Comparison of ENCODE assay signal across 15 mouse cellular contexts in the genomic region with DNA sequence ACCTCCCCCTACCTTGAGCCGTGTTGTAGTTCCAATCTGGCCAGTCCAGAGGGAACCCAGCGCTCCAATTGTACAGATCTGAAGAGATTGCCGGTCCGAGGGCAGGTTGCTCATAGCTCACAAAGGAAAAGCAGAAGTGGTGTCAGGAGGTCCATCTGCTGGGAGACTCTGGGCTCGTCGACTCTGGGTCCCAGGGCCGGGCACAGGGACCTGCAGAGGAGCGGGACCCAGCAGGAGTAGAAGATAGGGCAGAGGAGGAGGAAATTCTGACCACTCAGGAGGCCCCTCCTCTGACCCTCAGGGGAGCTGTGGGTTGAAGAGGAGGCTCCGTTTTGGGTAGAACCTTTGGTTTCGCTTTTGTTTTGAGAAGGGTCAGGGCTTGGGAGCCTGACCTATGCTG. TPM values are rescaled to one million over a fixed set of nuclear protein-coding genes. Genes with fewer than 3 reads are reported as not detected.
DNase-seq lines count a peak whose midpoint lies in the region; ATAC-seq and TF ChIP-seq lines count a peak whose summit lies in the region.
"Had no signal": no experiment of that assay in that cellular context is flagged by ENCODE, and none has a peak within 500 bp of the region (broad histone marks: within the 10 kb centered on the region; RNA-seq: fewer than 3 reads in every experiment).

No protein-coding gene starts in this region.

- H3K79me2 ChIP-seq in MEL (ENCODE audit: control insufficient read depth, insufficient read depth, low read length, poor library complexity) = no peaks in the 10 kb centered on the region

- ATAC-seq in liver, embryonic 11.5 days (replicated peaks; ENCODE audit: low FRiP score) = no peak
- peak; percentile 78 for ATAC-seq in monocyte, adult 5-6 weeks (replicated peaks; ENCODE audit: insufficient number of reproducible peaks, low FRiP score, low TSS enrichment, poor library complexity, severe bottlenecking)
- ATAC-seq in forebrain, embryonic 15.5 days (replicated peaks) = no peak

- TF ChIP-seq EP300 in MEL (IDR thresholded peaks at IDR 0.05; ENCODE audit: low read depth in 1 of 2, low read length in 2 of 2) = no peak

- H3K27me3 ChIP-seq in MEL (ENCODE audit: control insufficient read depth in 1 of 2, insufficient read depth in 2 of 2, low read length in 2 of 2) = peaks cover 0 to 3% of the 10 kb centered on the region in 2 experiments; a peak in 2 of 4 replicates
- no peaks in the 10 kb centered on the region for H3K27me3 ChIP-seq in liver, embryonic 11.5 days (replicated peaks; ENCODE audit: control insufficient read depth, insufficient read depth, low read length)
- no peaks in the 10 kb centered on the region for H3K27me3 ChIP-seq in forebrain, embryonic 15.5 days
- H3K27me3 ChIP-seq: hindbrain, embryonic 12.5 days had no signal

- peak overlapping the region; percentile 45 to 57 for H3K4me3 ChIP-seq in MEL (ENCODE audit: control insufficient read depth in 1 of 2, insufficient read depth in 1 of 2, low read depth in 2 of 2, low read length in 2 of 2)
- H3K4me3 ChIP-seq in liver, embryonic 11.5 days (ENCODE audit: low read depth, low read length) = no peak overlapping the region
- no peak overlapping the region for H3K4me3 ChIP-seq in forebrain, embryonic 15.5 days
- H3K4me3 ChIP-seq: heart, embryonic 10.5 days; hindbrain, embryonic 12.5 days had no signal

- TF ChIP-seq POLR2A in MEL (IDR thresholded peaks at IDR 0.05; ENCODE audit: control insufficient read depth in 1 of 2, insufficient read depth in 1 of 2, low read depth in 1 of 2, low read length in 2 of 2, poor library complexity in 1 of 2) = no peak

- H3K36me3 ChIP-seq in MEL (ENCODE audit: control insufficient read depth in 1 of 2, insufficient read depth in 2 of 2, low read length in 2 of 2) = no peaks in the 10 kb centered on the region
- no peaks in the 10 kb centered on the region for H3K36me3 ChIP-seq in liver, embryonic 11.5 days (ENCODE audit: control insufficient read depth, insufficient read depth, low read length)
- no peaks in the 10 kb centered on the region for H3K36me3 ChIP-seq in forebrain, embryonic 15.5 days
- H3K36me3 ChIP-seq: heart, embryonic 10.5 days; hindbrain, embryonic 12.5 days had no signal

- peak; percentile 88 for DNase-seq in heart, adult 11 months
- DNase-seq in heart, postnatal 4 days = no peak
- peak; percentile 21 for DNase-seq in MEL (ENCODE audit: low read depth, low spot score)
- no peak for DNase-seq in liver, embryonic 11.5 days (ENCODE audit: low spot score)
- DNase-seq in cerebellum, adult 9-11 months = no peak
- no peak for DNase-seq in cerebellum, adult 11 months
- DNase-seq: cerebellum, adult 9-10 months; kidney, adult 8-10 months; lung, embryonic 14.5 days; thymus, adult 18-20 months had no signal

- peak overlapping the region; percentile 5; the same call in 1 of the 2 replicates for H3K9ac ChIP-seq in MEL (ENCODE audit: control insufficient read depth, low read depth, low read length, poor library complexity, severe bottlenecking)
- H3K9ac ChIP-seq in liver, embryonic 11.5 days (ENCODE audit: low read depth, low read length) = no peak overlapping the region
- no peak overlapping the region for H3K9ac ChIP-seq in forebrain, embryonic 15.5 days (replicated peaks)
- H3K9ac ChIP-seq: hindbrain, embryonic 12.5 days; lung, embryonic 14.5 days had no signal

- 51% methylated on average over 10 of the region's 10 CpGs for WGBS in liver, embryonic 11.5 days
- 91% methylated on average over 10 of the region's 10 CpGs for WGBS in forebrain, embryonic 15.5 days

- TF ChIP-seq CTCF in MEL (IDR thresholded peaks at IDR 0.05 in 2 of 3, conservative IDR thresholded peaks at IDR 0.05 in 1 of 3; ENCODE audit: control insufficient read depth in 1 of 3, insufficient read depth in 1 of 3, low read depth in 2 of 3, low read length in 3 of 3, poor library complexity in 1 of 3, severe bottlenecking in 1 of 3) = no peak

- H3K27ac ChIP-seq in MEL (ENCODE audit: control insufficient read depth, low read depth, low read length) = no peak overlapping the region
- H3K27ac ChIP-seq in liver, embryonic 11.5 days (ENCODE audit: low read depth, low read length) = no peak overlapping the region
- H3K27ac ChIP-seq in forebrain, embryonic 15.5 days (replicated peaks) = no peak overlapping the region
- H3K27ac ChIP-seq: heart, embryonic 10.5 days; hindbrain, embryonic 12.5 days had no signal

- no peaks in the 10 kb centered on the region for H3K9me3 ChIP-seq in MEL (replicated peaks; ENCODE audit: insufficient read depth, low read length)
- H3K9me3 ChIP-seq in liver, embryonic 11.5 days (ENCODE audit: control insufficient read depth, low read length) = no peaks in the 10 kb centered on the region
- no peaks in the 10 kb centered on the region for H3K9me3 ChIP-seq in forebrain, embryonic 15.5 days
- H3K9me3 ChIP-seq: hindbrain, embryonic 12.5 days had no signal

- TF ChIP-seq RAD21 in MEL (IDR thresholded peaks at IDR 0.05; ENCODE audit: low read depth, low read length) = no peak

- peak overlapping the region; percentile 25; the same call in 1 of the 2 replicates for H3K4me2 ChIP-seq in liver, embryonic 11.5 days
- no peak overlapping the region for H3K4me2 ChIP-seq in forebrain, embryonic 15.5 days (replicated peaks)
- H3K4me2 ChIP-seq: hindbrain, embryonic 12.5 days; lung, embryonic 14.5 days had no signal

- H3K4me1 ChIP-seq in MEL (ENCODE audit: control insufficient read depth in 1 of 2, insufficient read depth in 2 of 2, low read length in 2 of 2) = no peaks in the 10 kb centered on the region
- H3K4me1 ChIP-seq in liver, embryonic 11.5 days (replicated peaks; ENCODE audit: control insufficient read depth, insufficient read depth, low read length) = no peaks in the 10 kb centered on the region
- no peaks in the 10 kb centered on the region for H3K4me1 ChIP-seq in forebrain, embryonic 15.5 days
- H3K4me1 ChIP-seq: heart, embryonic 10.5 days; hindbrain, embryonic 12.5 days had no signal

TF ChIP-seq in MEL, 35 proteins besides CTCF, POLR2A, EP300 and RAD21:
- TF ChIP-seq BHLHE40 (IDR thresholded peaks at IDR 0.05; ENCODE audit: borderline replicate concordance, low read depth, low read length) (no peak), ZNF384 (IDR thresholded peaks at IDR 0.05; ENCODE audit: low read depth, low read length) (no peak), RCOR1 (IDR thresholded peaks at IDR 0.05; ENCODE audit: low read depth, low read length) (no peak), TAL1 (IDR thresholded peaks at IDR 0.05; ENCODE audit: low read length) (no peak), NELFE (IDR thresholded peaks at IDR 0.05; ENCODE audit: low read depth, low read length) (no peak), ZKSCAN1 (IDR thresholded peaks at IDR 0.05; ENCODE audit: low read depth, low read length) (no peak), ZMIZ1 (IDR thresholded peaks at IDR 0.05; ENCODE audit: low read depth, low read length) (no peak)

RNA-seq across cellular contexts. Expression of a gene that starts 58.4 kb away (rescaled TPM):
- total RNA-seq in heart, postnatal 4 days (2021) = 1 to 10 TPM; 5.5 to 7.1 TPM
- 0.04 TPM in 1 of 2 replicates, not detected in the other for total RNA-seq in MEL (2012; rRNA removed)
- polyA plus RNA-seq in MEL (2012; ENCODE audit: insufficient read depth in 1 of 2, insufficient read length in 2 of 2, low read depth in 1 of 2, low replicate concordance in 2 of 2, missing spikeins in 1 of 2) = under 1 TPM in 1 of 2 experiments, not detected in 1; 0.06 TPM
- 0.03 and 0.05 TPM in 2 replicates for polyA plus RNA-seq in liver, embryonic 11.5 days (2014; fragmentation: Nextera tagmentation; extraction: Ambion mirVana)
- total RNA-seq in monocyte, adult 5-6 weeks (2017) = 1.7 to 3.8 TPM (median 3.1 TPM) in 3 replicates
- 0.10 and 0.17 TPM in 2 replicates for polyA plus RNA-seq in forebrain, embryonic 15.5 days (2015; fragmentation: Nextera tagmentation; extraction: Ambion mirVana)
- polyA plus RNA-seq: C2C12; heart, embryonic 10.5 days; hindbrain, embryonic 12.5 days had no signal

Comparison
In these comparisons a context has a peak if more than half of its experiments do, and no peak if none do; other contexts are left out.
1. DNase-seq: peak in heart, adult 11 months (single experiment) and MEL (single experiment); none in heart, postnatal 4 days (single experiment), liver, embryonic 11.5 days (single experiment), cerebellum, adult 9-11 months (single experiment) and cerebellum, adult 11 months (single experiment).
2. H3K4me3 ChIP-seq: peak in MEL (2 of 2); none in liver, embryonic 11.5 days (single experiment) and forebrain, embryonic 15.5 days (single experiment).